Mouse (Mus musculus) ES-E14 (cell line): ENCODE results near the gene Odf4.

ENCODE experiments used
- CHD2 ChIP-seq: IDR thresholded peaks from 2 replicates; pipeline ENCODE4 v1.6.1; 2014; ENCODE audit warnings: mild to moderate bottlenecking, low read depth, low read length, inconsistent platforms
- ZC3H11A ChIP-seq: IDR thresholded peaks from 2 replicates; pipeline ENCODE4 v1.6.1; 2012; ENCODE audit warnings: low read depth, mild to moderate bottlenecking, inconsistent platforms, low read length, borderline replicate concordance
- ZNF384 ChIP-seq: IDR thresholded peaks from 2 replicates; pipeline ENCODE4 v1.6.1; 2012; ENCODE audit warnings: low read depth, low read length, inconsistent platforms

- TF ChIP-seq CHD2, result no peak
- TF ChIP-seq ZNF384, result no peak
- no peak for TF ChIP-seq ZC3H11A
Measured at GRCm38 (mm10) chr11:68946001-68946400, 19.1 kb upstream of the Odf4 start.
